Mouse (Mus musculus) neural tube, embryonic 13.5 days (tissue): ENCODE data around the gene Lix1l. TPM values are rescaled to one million over a fixed set of nuclear protein-coding genes. Genes with fewer than 3 reads are reported as not detected.

ENCODE experiments used
- ATAC-seq: fragments of 200-750 bp; cut with Nextera tagmentation; 2 replicates; pipeline ENCODE4 v1.8.0; 2017; ENCODE audit warnings: low read depth, mild to moderate bottlenecking, moderate TSS enrichment, moderate library complexity
- H3K27ac ChIP-seq: fragments of 300-500 bp; sonication (generic); replicated peaks from 2 replicates; pipeline ENCODE4 v1.5.1; 2015; ENCODE audit warnings: moderate library complexity, mild to moderate bottlenecking, inconsistent platforms
- H3K27me3 ChIP-seq: fragments of 300-500 bp; sonication (generic); 2 replicates; pipeline ENCODE4 v1.6.1; 2015; ENCODE audit warnings: mild to moderate bottlenecking, inconsistent platforms
- H3K36me3 ChIP-seq: fragments of 300-500 bp; sonication (generic); 2 replicates; pipeline ENCODE4 v1.6.1; 2015; ENCODE audit warnings: mild to moderate bottlenecking, inconsistent platforms
- H3K4me1 ChIP-seq: fragments of 300-500 bp; sonication (generic); replicated peaks from 2 replicates; pipeline ENCODE4 v1.6.1; 2015; ENCODE audit warnings: inconsistent platforms
- H3K4me2 ChIP-seq: fragments of 300-500 bp; sonication (generic); 2 replicates; pipeline ENCODE4 v1.6.1; 2015; ENCODE audit warnings: inconsistent platforms, mild to moderate bottlenecking, moderate library complexity
- H3K4me3 ChIP-seq: fragments of 300-500 bp; sonication (generic); 2 replicates; pipeline ENCODE4 v1.5.1; 2015; ENCODE audit warnings: mild to moderate bottlenecking, inconsistent platforms
- H3K9ac ChIP-seq: fragments of 300-500 bp; sonication (generic); 2 replicates; pipeline ENCODE4 v1.6.1; 2015; ENCODE audit warnings: moderate library complexity, mild to moderate bottlenecking, inconsistent platforms
- H3K9me3 ChIP-seq: fragments of 300-500 bp; sonication (generic); 2 replicates; pipeline ENCODE4 v1.6.1; 2016; ENCODE audit warnings: inconsistent platforms
- WGBS: fragments of 180-500 bp; shearing (Covaris S2); methylation state at CpG from one replicate; pipeline ENCODE4 v1.1.7; 2015; 5-methylcytosine and 5-hydroxymethylcytosine counted together
- polyA plus RNA-seq: library from polyadenylated mRNA; unstranded; fragments of >200 nt; fragmentation: Nextera tagmentation; extraction: Ambion mirVana; gene quantifications from 2 replicates; pipeline ENCODE4 v1.2.1, GENCODE M21; 2015

Gene Lix1l
- polyA plus RNA-seq, 1 experiment from 2014 or later, result 7.6 TPM

- no peak for ATAC-seq
- H3K4me2 ChIP-seq, result no peak overlapping the region
- H3K27ac ChIP-seq, result no peak overlapping the region
- no peaks in the 10 kb centered on the region for H3K9me3 ChIP-seq
- H3K27me3 ChIP-seq, result peaks cover 25% of the 10 kb centered on the region
- H3K9ac ChIP-seq, result no peak overlapping the region
- no peak overlapping the region for H3K4me3 ChIP-seq
- WGBS, result 52% methylated on average over 8 of the region's 8 CpGs
- H3K36me3 ChIP-seq, result no peaks in the 10 kb centered on the region
- H3K4me1 ChIP-seq, result peaks cover 10% of the 10 kb centered on the region; the same call in 1 of the 2 replicates
Observed at GRCm38 (mm10) chr3:96674442-96674841, 73.5 kb downstream of the Lix1l start.

- Histone ChIP-seq H3K9ac (no peak overlapping the region), H3K4me3 (no peak overlapping the region), H3K4me1 (peaks cover 7% of the 10 kb centered on the region; the same call in 1 of the 2 replicates), H3K27me3 (peaks cover 26% of the 10 kb centered on the region), H3K9me3 (no peaks in the 10 kb centered on the region), H3K4me2 (no peak overlapping the region), H3K27ac (no peak overlapping the region), H3K36me3 (no peaks in the 10 kb centered on the region)
- WGBS, result 73% methylated on average over 3 of the region's 3 CpGs
- no peak for ATAC-seq
Observed at GRCm38 (mm10) chr3:96675171-96675570, 74.2 kb downstream of the Lix1l start.

- Histone ChIP-seq H3K9me3 (no peaks in the 10 kb centered on the region), H3K4me3 (no peak overlapping the region), H3K4me1 (0 out of 2 replicates have a peak, but pooled peaks cover 2% of the 10 kb centered on the region), H3K27ac (no peak overlapping the region), H3K36me3 (no peaks in the 10 kb centered on the region), H3K27me3 (peaks cover 22% of the 10 kb centered on the region), H3K9ac (no peak overlapping the region), H3K4me2 (no peak overlapping the region)
- ATAC-seq, result no peak
- 25% methylated on average over 3 of the region's 3 CpGs for WGBS
Observed at GRCm38 (mm10) chr3:96675690-96676089, 74.7 kb downstream of the Lix1l start.

Other genes starting within 250 kb of the Lix1l start
- not detected in 2 replicates for gene BC107364, start 148.8 kb upstream of the Lix1l start, polyA plus RNA-seq
- 1.0 and 1.4 TPM in 2 replicates for gene Hfe2, start 76.0 kb upstream of the Lix1l start, polyA plus RNA-seq
- gene Txnip, start 43.2 kb upstream of the Lix1l start, polyA plus RNA-seq, result 74.7 and 78.0 TPM in 2 replicates
- gene Gm16253, start 24.2 kb upstream of the Lix1l start, polyA plus RNA-seq, result 1.2 and 1.8 TPM in 2 replicates
- gene Polr3gl, start 7.0 kb upstream of the Lix1l start, polyA plus RNA-seq, result 41.0 and 42.8 TPM in 2 replicates
- gene Ankrd34a, start 4.5 kb upstream of the Lix1l start, polyA plus RNA-seq, result 11.0 and 12.6 TPM in 2 replicates
- 113 and 118 TPM in 2 replicates for gene Rbm8a, start 28.8 kb downstream of the Lix1l start, polyA plus RNA-seq
- 49.4 and 51.3 TPM in 2 replicates for gene Pex11b, start 34.2 kb downstream of the Lix1l start, polyA plus RNA-seq
- 0.10 and 0.25 TPM in 2 replicates for gene Gm42957, start 34.3 kb downstream of the Lix1l start, polyA plus RNA-seq
- gene Itga10, start 44.4 kb downstream of the Lix1l start, polyA plus RNA-seq, result 0.92 and 1.1 TPM in 2 replicates
- 0.46 and 0.72 TPM in 2 replicates for gene Ankrd35, start 69.0 kb downstream of the Lix1l start, polyA plus RNA-seq
- gene Pias3, start 95.2 kb downstream of the Lix1l start, polyA plus RNA-seq, result 31.2 and 34.6 TPM in 2 replicates
- gene Nudt17, start 107.4 kb downstream of the Lix1l start, polyA plus RNA-seq, result 16.2 and 17.2 TPM in 2 replicates
- gene Polr3c, start 126.5 kb downstream of the Lix1l start, polyA plus RNA-seq, result 31.7 and 38.0 TPM in 2 replicates
- 76.6 and 79.9 TPM in 2 replicates for gene Rnf115, start 126.5 kb downstream of the Lix1l start, polyA plus RNA-seq
- 0.08 TPM in 1 of 2 replicates, not detected in the other for gene Pdzk1, start 228.1 kb downstream of the Lix1l start, polyA plus RNA-seq
- gene Cd160, start 228.2 kb downstream of the Lix1l start, polyA plus RNA-seq, result 0.14 and 0.23 TPM in 2 replicates